Mouse (Mus musculus) erythroblast, embryonic 14.5 days (primary cell): Measurements from ENCODE around the gene Spg21.

Experiments used
- GATA1 ChIP-seq: IDR thresholded peaks from 2 replicates; pipeline ENCODE4 v1.6.1; 2012; ENCODE audit warnings: low read length, inconsistent platforms, mixed read lengths
- TAL1 ChIP-seq: IDR thresholded peaks from 3 replicates; pipeline ENCODE4 v1.6.1; 2012; ENCODE audit warnings: low read length, inconsistent platforms, mixed read lengths

DNA sequence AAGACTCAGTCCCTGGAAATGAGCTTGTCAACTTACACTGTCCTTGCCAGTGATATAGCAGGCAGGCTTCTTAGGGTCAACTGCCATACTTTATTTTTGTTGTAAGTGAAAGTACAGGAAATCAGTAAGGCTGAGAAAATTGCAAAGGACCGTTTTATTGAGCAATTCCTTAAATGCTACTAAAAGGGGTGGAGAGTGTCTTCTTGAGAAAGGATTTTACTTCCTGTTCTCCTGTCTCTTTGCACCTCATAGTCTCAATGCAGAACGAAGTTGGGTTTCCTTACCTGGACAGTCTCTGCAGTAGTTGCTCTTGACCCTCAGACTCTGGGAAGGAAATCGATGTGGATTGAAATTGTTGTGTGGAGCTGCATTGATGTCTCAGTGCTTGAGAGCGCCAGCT is 12.0 kb downstream of the Spg21 start:
- no peak for TF ChIP-seq GATA1
- no peak for TF ChIP-seq TAL1
